Comparison of ENCODE assay signal across 7 mouse cellular contexts in genomic region chrX:103532620-103533199, GRCm38 (mm10).
A peak's percentile ranks its signal among the peaks of the same experiment; 100 is the strongest.
DNase-seq lines count a peak whose midpoint lies in the region; ATAC-seq and TF ChIP-seq lines count a peak whose summit lies in the region.
"Not testable (repeated sequence)": the region's sequence is repeated elsewhere in the genome, so short reads cannot be mapped to it uniquely, and the experiment has no call there.

No protein-coding gene starts in this region.

- 17% methylated on average over 1 of the region's 2 CpGs for WGBS in kidney, postnatal 0 days
- 21% methylated on average over 1 of the region's 2 CpGs for WGBS in limb, embryonic 11.5 days

- H3K9ac ChIP-seq in kidney, postnatal 0 days (ENCODE audit: low read depth, low read length); limb, embryonic 11.5 days (ENCODE audit: low read length): not testable (repeated sequence)

- H3K4me2 ChIP-seq in kidney, postnatal 0 days (ENCODE audit: low read length); limb, embryonic 11.5 days (ENCODE audit: low read depth, severe bottlenecking): not testable (repeated sequence)

- not testable (repeated sequence) for H3K4me3 ChIP-seq in kidney, postnatal 0 days (replicated peaks; ENCODE audit: low read depth, low read length); limb, embryonic 11.5 days (ENCODE audit: low read depth, low read length)

- not testable (repeated sequence) for H3K9me3 ChIP-seq in kidney, postnatal 0 days (replicated peaks; ENCODE audit: low read length); limb, embryonic 11.5 days (ENCODE audit: control insufficient read depth, low read length)

- H3K27me3 ChIP-seq in kidney, postnatal 0 days (ENCODE audit: insufficient read depth, low read length); limb, embryonic 11.5 days (ENCODE audit: control insufficient read depth, insufficient read depth, low read length): not testable (repeated sequence)

- H3K4me1 ChIP-seq in kidney, postnatal 0 days (replicated peaks; ENCODE audit: insufficient read depth, low read length); limb, embryonic 11.5 days (ENCODE audit: control insufficient read depth, insufficient read depth, low read length): not testable (repeated sequence)

- not testable (repeated sequence) for H3K36me3 ChIP-seq in kidney, postnatal 0 days (ENCODE audit: insufficient read depth, low read length); limb, embryonic 11.5 days (ENCODE audit: control insufficient read depth, insufficient read depth, low read length)

- not testable (repeated sequence) for TF ChIP-seq CTCF in kidney, postnatal 0 days (IDR thresholded peaks at IDR 0.05; ENCODE audit: low read depth)

- peak overlapping the region; percentile 68 for H3K27ac ChIP-seq in kidney, postnatal 0 days
- H3K27ac ChIP-seq in limb, embryonic 11.5 days (replicated peaks; ENCODE audit: low read depth, low read length), result peak overlapping the region; percentile 84

- DNase-seq in embryo, embryonic 11 days, result peak; percentile 59
- peak; percentile 37 for DNase-seq in heart, postnatal 4 days
- DNase-seq in kidney, postnatal 0 days (ENCODE audit: low spot score), result peak; percentile 33
- not testable (repeated sequence) for DNase-seq in limb, embryonic 11.5 days (ENCODE audit: low spot score)
- peak; percentile 26 for DNase-seq in ovary, postnatal 36 days (ENCODE audit: low spot score)

- ATAC-seq in frontal cortex, adult (ENCODE audit: low TSS enrichment), result peak; percentile 71
- ATAC-seq in kidney, postnatal 0 days (replicated peaks; ENCODE audit: low FRiP score, low read depth), result peak; percentile 87
- peak; percentile 78 for ATAC-seq in limb, embryonic 11.5 days (ENCODE audit: insufficient number of reproducible peaks, low FRiP score, low TSS enrichment, low read depth)
- 0 out of 2 replicates have a peak, but pooled peaks have one; percentile 19 for ATAC-seq in megakaryocyte progenitor cell, adult 5-6 weeks (replicated peaks; ENCODE audit: poor library complexity)

Comparison
In these comparisons a context has a peak if more than half of its experiments do, and no peak if none do; other contexts are left out.
1. ATAC-seq: peak in every context shown above with its lines; median percentile 87 in kidney, postnatal 0 days; 78 in limb, embryonic 11.5 days; 71 in frontal cortex, adult; 19 in megakaryocyte progenitor cell, adult 5-6 weeks.